14 mouse cellular contexts compared by ENCODE assay signal in the genomic region with DNA sequence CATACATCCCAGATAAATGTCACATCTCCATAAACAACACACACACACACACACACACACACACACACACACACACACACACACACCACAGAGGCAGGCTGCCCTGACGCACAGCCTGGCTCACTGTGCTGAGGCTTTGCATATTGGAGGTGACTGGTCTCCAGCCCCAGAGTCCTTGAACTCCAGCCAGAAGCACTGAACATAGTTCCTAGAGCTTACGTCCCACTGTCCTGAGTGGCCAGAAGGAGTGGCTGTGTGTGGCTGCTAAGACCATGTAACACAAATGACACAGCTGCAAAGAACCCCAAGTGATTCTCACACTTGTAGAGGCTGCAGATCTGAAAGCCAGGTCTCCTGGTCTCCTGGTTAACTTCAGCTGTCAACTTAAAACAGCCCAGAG. TPM values are rescaled to one million over a fixed set of nuclear protein-coding genes. Genes with fewer than 3 reads are reported as not detected.
"Had no signal": no experiment of that assay in that cellular context is flagged by ENCODE, and none has a peak within 500 bp of the region (broad histone marks: within the 10 kb centered on the region; RNA-seq: fewer than 3 reads in every experiment).

No protein-coding gene starts in this region.

- H3K9ac ChIP-seq: limb, embryonic 12.5 days; liver, embryonic 13.5 days; liver, postnatal 0 days; lung, embryonic 15.5 days; midbrain, embryonic 13.5 days; stomach, embryonic 15.5 days had no signal

- DNase-seq: kidney, adult 8-10 months; liver; liver, embryonic 13.5 days; liver, postnatal 0 days; lung, postnatal 36 days; right cerebral cortex, postnatal 14 days; thymus, adult 2 months; thymus, postnatal 25 days had no signal

- ATAC-seq: liver, postnatal 0 days; midbrain, embryonic 13.5 days had no signal

- H3K9me3 ChIP-seq: limb, embryonic 12.5 days; liver, embryonic 13.5 days; lung, embryonic 15.5 days; midbrain, embryonic 13.5 days; stomach, embryonic 15.5 days had no signal

- H3K4me2 ChIP-seq: limb, embryonic 12.5 days; liver, embryonic 13.5 days; lung, embryonic 15.5 days; midbrain, embryonic 13.5 days; stomach, embryonic 15.5 days had no signal

- H3K27ac ChIP-seq: kidney, postnatal 0 days; limb, embryonic 12.5 days; liver, embryonic 13.5 days; lung, embryonic 15.5 days; midbrain, embryonic 13.5 days; stomach, embryonic 15.5 days had no signal

- H3K36me3 ChIP-seq: limb, embryonic 12.5 days; liver, embryonic 13.5 days; lung, embryonic 15.5 days; midbrain, embryonic 13.5 days; stomach, embryonic 15.5 days had no signal

- H3K4me3 ChIP-seq: limb, embryonic 12.5 days; liver, embryonic 13.5 days; lung, embryonic 15.5 days; midbrain, embryonic 13.5 days; stomach, embryonic 15.5 days had no signal

- H3K4me1 ChIP-seq: liver, embryonic 13.5 days had no signal

- H3K27me3 ChIP-seq: liver, embryonic 13.5 days; lung, embryonic 15.5 days; midbrain, embryonic 13.5 days; stomach, embryonic 15.5 days had no signal

RNA-seq across cellular contexts. Expression of a gene that starts 8.8 kb away (rescaled TPM):
- total RNA-seq: megakaryocyte progenitor cell, adult 5-6 weeks had no signal
- polyA plus RNA-seq: limb, embryonic 12.5 days; liver, embryonic 13.5 days; liver, postnatal 0 days; lung, embryonic 15.5 days had no signal
